Mouse (Mus musculus) gonadal fat pad, adult 2 months (tissue): Measurements from ENCODE around the gene Pla2g2e. TPM values are rescaled to one million over a fixed set of nuclear protein-coding genes. Genes with fewer than 3 reads are reported as not detected.
A peak's percentile ranks its signal among the peaks of the same experiment; 100 is the strongest.
"Not testable (repeated sequence)": the region's sequence is repeated elsewhere in the genome, so short reads cannot be mapped to it uniquely, and the experiment has no call there.

Source experiments
- DNase-seq: peaks from one replicate; pipeline ENCODE4 v3.0.0-alpha.2; 2012; ENCODE audit warnings: low read depth
- polyA plus RNA-seq: library from polyadenylated mRNA; depleted of rRNA; stranded (reverse); fragments of >200 nt; gene quantifications from 2 replicates; pipeline ENCODE4 v1.2.3, GENCODE M21; 2012; rRNA removed

Gene Pla2g2e
- polyA plus RNA-seq, 1 experiment: 15.8 TPM

DNA sequence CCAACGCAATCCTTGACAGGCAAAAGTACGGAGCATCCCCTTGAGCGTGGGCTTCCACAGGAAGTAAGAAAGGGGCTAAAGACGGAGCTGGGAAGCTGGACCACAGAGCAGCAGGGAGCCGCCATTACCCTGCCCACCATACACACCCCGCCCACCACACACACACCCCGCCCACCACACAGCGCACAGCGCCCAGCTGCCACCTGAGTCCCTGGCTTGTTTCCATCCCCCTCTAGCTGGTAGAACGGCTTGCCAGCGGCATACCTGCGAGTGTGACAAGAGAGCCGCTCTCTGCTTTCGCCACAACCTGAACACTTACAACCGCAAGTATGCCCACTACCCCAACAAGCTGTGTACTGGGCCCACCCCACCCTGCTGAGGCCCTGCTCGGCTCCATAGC is 4.4 kb downstream of the Pla2g2e start:
- no peak for DNase-seq

GRCm38 (mm10) chr4:138884261-138884660 is 6.5 kb downstream of the Pla2g2e start:
- DNase-seq: no peak

DNA sequence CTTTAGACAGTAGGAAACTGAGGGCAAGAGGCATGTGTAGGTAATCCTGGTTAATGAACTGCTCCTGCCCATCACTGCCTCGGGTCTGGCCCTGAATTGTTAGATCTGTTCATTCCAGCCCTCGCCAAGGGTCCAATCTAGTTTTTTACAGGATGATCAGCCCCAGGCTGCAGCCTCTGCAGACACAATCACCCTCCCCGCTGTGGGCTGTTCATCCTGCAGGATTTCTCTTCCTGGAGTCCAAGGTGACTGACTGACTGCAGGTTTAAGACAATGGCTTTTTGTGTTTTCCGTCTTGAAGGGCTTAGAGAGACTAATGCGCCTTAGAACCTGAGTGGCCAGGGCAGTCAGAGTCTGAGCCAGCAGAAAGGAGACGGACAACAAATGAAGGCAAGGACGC is 11.4 kb downstream of the Pla2g2e start:
- no peak for DNase-seq

DNA sequence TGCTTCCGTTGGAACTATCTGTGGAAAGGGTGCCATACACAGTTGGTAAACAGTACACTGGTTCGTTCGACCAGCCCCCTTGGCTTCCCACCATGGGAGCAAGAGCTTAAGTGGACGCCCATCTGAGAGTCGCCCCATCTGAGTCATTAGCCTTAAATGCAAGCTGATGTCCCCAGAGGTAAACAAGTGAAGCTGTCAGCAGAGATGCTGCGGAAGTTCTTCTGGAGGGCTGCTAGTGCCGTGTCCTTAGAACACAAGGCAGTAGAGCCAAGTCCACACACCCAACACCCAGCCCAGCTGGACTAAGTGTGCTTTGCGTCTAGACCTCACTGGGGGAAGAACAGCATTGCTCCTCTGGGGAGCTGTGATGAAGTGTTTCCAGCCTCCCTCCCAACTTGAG is 11.9 kb downstream of the Pla2g2e start:
- DNase-seq: no peak

DNA sequence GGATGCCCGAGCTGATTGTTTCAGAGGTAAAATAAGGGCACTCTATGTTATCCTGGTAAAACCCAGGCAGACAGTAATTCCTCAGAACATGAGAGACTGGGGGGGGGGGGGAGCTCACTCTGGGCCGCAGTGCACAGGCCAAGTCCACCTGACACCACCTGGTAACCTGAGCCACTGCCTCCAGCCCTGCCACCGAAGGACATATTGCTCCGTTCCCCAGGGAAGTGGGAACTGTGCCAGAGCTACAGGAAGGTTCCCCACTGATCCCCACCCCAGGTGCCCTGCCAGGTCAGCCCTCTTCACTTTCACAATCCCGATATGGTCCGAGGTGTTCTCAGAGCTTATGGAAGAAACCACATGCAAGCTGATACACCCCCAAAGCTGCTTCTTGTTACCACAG is 14.9 kb downstream of the Pla2g2e start:
- DNase-seq: no peak

DNA sequence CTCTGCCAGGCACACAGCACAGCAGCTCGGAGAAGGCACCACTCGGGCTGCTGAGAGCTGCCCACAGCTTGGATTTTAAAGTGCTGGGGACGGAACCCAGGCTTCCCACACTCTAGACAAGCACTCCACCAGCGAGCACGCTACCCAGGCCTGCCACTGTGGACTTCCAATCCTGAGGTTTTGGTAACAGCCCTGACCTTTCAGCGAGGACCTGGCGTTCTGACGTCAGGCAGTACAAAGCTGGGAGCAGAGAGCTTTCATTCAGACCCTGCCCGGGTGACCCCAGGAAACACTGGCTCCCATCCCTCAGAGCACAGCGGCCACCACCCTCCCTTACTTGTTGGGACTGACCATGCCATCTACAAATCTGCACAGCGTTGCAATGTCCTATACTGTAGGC is 16.0 kb downstream of the Pla2g2e start:
- not testable (repeated sequence) for DNase-seq

- DNase-seq: no peak
Observed at GRCm38 (mm10) chr4:138899361-138899760, 21.6 kb downstream of the Pla2g2e start.

DNA sequence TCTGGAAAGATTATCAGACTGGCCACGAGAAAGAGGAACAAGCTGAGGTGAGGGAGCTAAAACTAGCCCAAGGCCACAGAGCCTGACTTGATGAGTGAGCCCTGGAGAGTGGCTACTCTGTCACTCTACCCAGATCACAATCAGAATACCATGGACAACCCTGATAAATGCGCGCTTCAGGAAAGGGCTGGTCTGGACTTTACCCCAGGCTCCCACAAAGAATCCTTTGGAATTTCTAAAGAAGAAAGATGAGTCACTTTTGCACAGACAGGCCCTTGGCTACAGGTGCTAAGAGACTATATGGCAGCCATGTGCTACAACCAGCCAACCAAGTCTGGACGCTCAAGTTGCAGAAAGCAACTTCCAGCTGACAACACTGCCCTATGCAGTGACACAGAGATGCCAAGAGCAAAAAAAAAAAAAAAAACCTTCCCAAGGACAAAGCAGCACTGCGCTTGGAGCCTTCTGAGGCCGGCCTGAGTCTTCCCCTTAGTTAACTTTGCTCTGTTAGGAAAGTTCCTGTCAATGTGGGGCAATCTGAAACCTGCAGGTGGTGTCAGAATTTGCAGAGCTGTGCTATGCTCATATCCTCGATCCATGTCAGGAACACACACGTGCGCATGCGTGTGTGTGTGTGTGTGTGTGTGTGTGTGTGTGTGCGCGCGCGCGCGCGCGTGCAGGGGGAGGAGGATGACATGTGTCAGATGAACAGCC is 28.0 kb downstream of the Pla2g2e start:
- no peak for DNase-seq

GRCm38 (mm10) chr4:138913141-138913787 is 35.5 kb downstream of the Pla2g2e start:
- DNase-seq: no peak

DNA sequence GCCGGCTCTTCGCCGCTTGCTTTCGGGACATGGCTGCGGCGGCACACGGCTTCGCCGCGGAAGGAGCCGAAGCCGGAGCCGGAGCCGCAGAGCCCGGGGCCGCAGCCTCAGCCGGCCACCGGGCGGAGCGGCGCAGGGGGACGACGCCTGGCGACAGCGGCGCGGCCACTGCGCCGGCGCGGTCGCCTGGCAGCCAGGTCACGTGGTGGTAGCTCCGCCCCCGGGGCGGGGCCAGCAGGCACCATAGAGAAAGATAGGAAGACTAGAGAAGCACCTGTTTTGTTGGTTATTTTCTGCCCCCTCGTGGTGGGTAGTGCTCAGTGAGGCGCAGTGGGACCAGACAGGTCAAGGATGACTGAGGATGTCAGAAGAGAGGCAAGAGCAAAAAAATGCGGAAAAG is 36.1 kb downstream of the Pla2g2e start, which contains the start of gene Otud3:
TSS of gene Otud3 (minus strand) at position 149 of the 400 bp plus-strand sequence.
- DNase-seq: peak; percentile 34

GRCm38 (mm10) chr4:138917282-138917681 is 39.5 kb downstream of the Pla2g2e start:
- DNase-seq: no peak

DNA sequence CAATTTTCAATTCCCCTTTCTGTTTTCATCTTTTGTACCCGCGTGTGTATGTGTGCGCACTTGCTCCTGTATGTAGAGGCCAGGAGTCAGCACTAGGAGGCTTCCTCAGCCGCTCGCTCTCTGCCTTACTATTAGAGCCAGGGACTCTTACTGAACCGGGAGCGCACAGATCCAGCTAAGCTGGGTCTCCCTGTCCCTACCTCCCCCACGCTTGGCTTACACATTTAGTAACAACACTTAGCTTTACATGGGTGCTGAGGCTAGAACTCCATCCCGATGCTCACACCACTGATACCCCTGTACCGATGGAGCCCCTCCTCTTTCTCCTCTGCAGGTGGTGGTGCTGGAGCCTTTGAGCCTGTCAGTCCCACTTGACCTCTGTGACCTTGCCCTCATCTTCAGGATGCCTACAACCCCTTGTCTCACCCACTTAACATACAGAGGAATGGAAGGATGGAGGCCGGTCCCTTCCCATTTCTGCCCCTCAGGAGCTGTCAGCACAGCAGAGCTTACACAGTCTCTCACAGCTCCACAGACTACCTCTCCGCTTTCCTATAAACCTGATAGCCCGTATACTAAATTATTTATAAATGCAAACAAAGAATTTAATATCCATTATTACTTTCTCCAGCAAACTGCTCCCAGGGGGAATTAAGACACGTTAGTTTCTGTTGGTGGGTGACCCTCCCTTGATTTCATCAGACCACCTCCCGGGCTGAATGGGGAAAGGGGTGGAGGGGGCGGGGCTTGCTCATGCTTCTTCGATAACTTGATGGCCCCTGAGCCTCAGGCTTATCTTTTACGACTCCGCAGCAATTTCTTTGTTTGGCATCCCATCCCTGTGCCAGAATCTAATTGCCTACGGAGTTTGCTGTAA is 43.8 kb downstream of the Pla2g2e start:
- DNase-seq: no peak

DNA sequence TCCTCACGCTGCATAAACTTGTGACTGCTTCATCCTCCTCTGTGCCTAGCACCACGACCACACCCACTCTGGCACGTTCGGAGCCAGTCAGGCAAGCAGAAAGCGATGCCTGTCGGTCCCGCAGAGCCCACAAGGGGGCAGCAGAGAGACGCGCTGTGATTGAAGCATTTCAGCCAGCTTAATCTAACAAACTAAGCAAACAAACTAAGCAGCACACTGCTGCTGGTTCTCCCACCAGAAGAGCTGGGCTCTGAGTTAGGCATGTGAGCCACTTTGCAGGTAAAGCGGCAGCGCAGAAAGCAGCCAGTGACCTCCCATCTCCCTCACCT is 44.4 kb downstream of the Pla2g2e start:
- DNase-seq: peak; percentile 36

GRCm38 (mm10) chr4:138925561-138925960 is 47.8 kb downstream of the Pla2g2e start:
- DNase-seq: no peak

Other genes with a start within 250 kb of the Pla2g2e start
- 0.04 and 0.25 TPM in 2 replicates for gene Vwa5b1, start 242.1 kb upstream of the Pla2g2e start, polyA plus RNA-seq
- gene Pla2g2c, start 153.2 kb upstream of the Pla2g2e start, polyA plus RNA-seq: 0.63 and 0.85 TPM in 2 replicates
- gene Ubxn10, start 140.8 kb upstream of the Pla2g2e start, polyA plus RNA-seq: 5.3 and 8.6 TPM in 2 replicates
- gene Pla2g2f, start 120.3 kb upstream of the Pla2g2e start, polyA plus RNA-seq: not detected in 2 replicates
- gene Pla2g2d, start 102.2 kb upstream of the Pla2g2e start, polyA plus RNA-seq: 5.6 and 9.2 TPM in 2 replicates
- 23.8 and 37.2 TPM in 2 replicates for gene Pla2g5, start 14.5 kb upstream of the Pla2g2e start, polyA plus RNA-seq
- gene Gm13030, start 4.0 kb upstream of the Pla2g2e start, polyA plus RNA-seq: not detected in 2 replicates
- gene Otud3, start 36.0 kb downstream of the Pla2g2e start, polyA plus RNA-seq: 7.6 and 9.4 TPM in 2 replicates
- gene Rnf186, start 89.2 kb downstream of the Pla2g2e start, polyA plus RNA-seq: 96.1 and 101 TPM in 2 replicates
- gene Tmco4, start 94.9 kb downstream of the Pla2g2e start, polyA plus RNA-seq: 20.7 and 21.5 TPM in 2 replicates
- 0.09 and 0.18 TPM in 2 replicates for gene Htr6, start 197.6 kb downstream of the Pla2g2e start, polyA plus RNA-seq
- gene Nbl1, start 215.1 kb downstream of the Pla2g2e start, polyA plus RNA-seq: 110 and 121 TPM in 2 replicates